Mouse (Mus musculus): Measurements from ENCODE around the gene St6gal1. TPM values are rescaled to one million over a fixed set of nuclear protein-coding genes. Genes with fewer than 3 reads are reported as not detected.

St6gal1 gene
- polyA plus RNA-seq, 1 experiment from 2014 or later: 40.6 TPM

- WGBS: 85% methylated on average over 1 of the region's 1 CpGs
- peaks cover 17% of the 10 kb centered on the region for H3K4me1 ChIP-seq (replicated peaks)
These were observed 59.1 kb downstream of the St6gal1 start for GRCm38 (mm10) chr16:23283677-23284076.

GRCm38 (mm10) chr16:23284470-23285394, 60.2 kb downstream of the St6gal1 start:
- Histone ChIP-seq H3K27me3 (no peaks in the 10 kb centered on the region), H3K9ac (no peak overlapping the region), H3K4me1 (replicated peaks) (peaks cover 17% of the 10 kb centered on the region), H3K27ac (replicated peaks) (no peak overlapping the region), H3K36me3 (no peaks in the 10 kb centered on the region; the same call in 1 of the 2 replicates), H3K4me2 (no peak overlapping the region), H3K4me3 (no peak overlapping the region), H3K9me3 (no peaks in the 10 kb centered on the region)
- no peak for ATAC-seq (ENCODE audit: low read depth)
- 79% methylated on average over 15 of the region's 15 CpGs for WGBS

More at GRCm38 (mm10) chr16:23283677-23284076, 59.1 kb downstream of the St6gal1 start:
- no peaks in the 10 kb centered on the region for H3K27me3 ChIP-seq
- no peak overlapping the region for H3K4me2 ChIP-seq
- no peaks in the 10 kb centered on the region for H3K9me3 ChIP-seq
- H3K4me3 ChIP-seq: no peak overlapping the region
- no peak for ATAC-seq (ENCODE audit: low read depth)
- no peak overlapping the region for H3K27ac ChIP-seq (replicated peaks)
- no peak overlapping the region for H3K9ac ChIP-seq
- no peaks in the 10 kb centered on the region; the same call in 1 of the 2 replicates for H3K36me3 ChIP-seq

- Histone ChIP-seq H3K27ac (replicated peaks) (no peak overlapping the region), H3K9ac (no peak overlapping the region), H3K4me3 (no peak overlapping the region), H3K4me1 (replicated peaks) (peaks cover 10% of the 10 kb centered on the region), H3K9me3 (no peaks in the 10 kb centered on the region), H3K4me2 (no peak overlapping the region), H3K36me3 (no peaks in the 10 kb centered on the region; the same call in 1 of the 2 replicates), H3K27me3 (no peaks in the 10 kb centered on the region)
- no peak for ATAC-seq (ENCODE audit: low read depth)
- WGBS: 90% methylated on average over 11 of the region's 11 CpGs
These were observed 62.0 kb downstream of the St6gal1 start for GRCm38 (mm10) chr16:23286380-23287097.

DNA sequence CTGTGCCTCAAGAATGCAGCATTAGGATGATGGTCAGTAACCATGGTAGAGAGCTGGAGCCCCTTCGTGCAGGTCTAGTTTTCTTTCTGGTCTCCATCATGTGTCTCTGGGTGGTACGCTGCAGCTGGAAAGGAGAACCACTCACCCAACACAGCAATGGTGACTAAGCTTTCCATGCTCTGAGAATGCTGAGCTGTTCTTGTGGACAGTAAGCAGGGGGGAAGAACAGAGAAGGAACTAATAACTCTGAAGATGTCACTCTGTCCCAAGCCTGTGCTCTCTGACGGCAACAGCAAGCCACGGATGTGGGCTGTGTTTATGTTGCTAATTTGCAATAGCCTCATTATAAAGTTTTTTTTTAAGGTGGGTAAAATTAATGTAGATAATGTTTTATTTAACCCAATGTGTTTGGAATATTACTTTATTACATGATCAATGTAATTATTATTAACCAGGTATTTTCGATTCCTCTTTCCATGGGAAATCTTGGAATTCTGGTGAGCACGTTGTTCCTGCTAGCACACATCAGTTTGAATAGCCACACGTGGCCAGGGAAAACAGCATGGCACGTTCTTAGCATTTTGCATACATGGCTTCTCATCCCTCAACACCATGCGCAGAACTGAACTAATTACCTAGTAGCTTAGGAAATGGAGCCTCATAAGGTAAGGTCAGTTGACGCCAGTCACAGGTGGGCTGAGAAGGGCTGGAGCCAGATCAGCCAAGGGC, 62.9 kb downstream of the St6gal1 start:
- WGBS: 93% methylated on average over 10 of the region's 10 CpGs
- no peak overlapping the region for H3K9ac ChIP-seq
- no peak overlapping the region for H3K4me3 ChIP-seq
- ATAC-seq (ENCODE audit: low read depth): no peak
- no peaks in the 10 kb centered on the region for H3K9me3 ChIP-seq
- no peak overlapping the region for H3K27ac ChIP-seq (replicated peaks)
- no peak overlapping the region for H3K4me2 ChIP-seq
- no peaks in the 10 kb centered on the region for H3K27me3 ChIP-seq
- H3K4me1 ChIP-seq (replicated peaks): peaks cover 10% of the 10 kb centered on the region
- H3K36me3 ChIP-seq: no peaks in the 10 kb centered on the region; the same call in 1 of the 2 replicates

GRCm38 (mm10) chr16:23288103-23288502, 63.6 kb downstream of the St6gal1 start:
- H3K9me3 ChIP-seq: no peaks in the 10 kb centered on the region
- no peak for ATAC-seq (ENCODE audit: low read depth)
- 91% methylated on average over 9 of the region's 9 CpGs for WGBS

GRCm38 (mm10) chr16:23289424-23289823, 64.9 kb downstream of the St6gal1 start:
- no peak for ATAC-seq (ENCODE audit: low read depth)
- no peak overlapping the region for H3K4me2 ChIP-seq
- H3K36me3 ChIP-seq: no peaks in the 10 kb centered on the region; the same call in 1 of the 2 replicates
- no peaks in the 10 kb centered on the region for H3K9me3 ChIP-seq
- no peak overlapping the region for H3K4me3 ChIP-seq
- H3K27ac ChIP-seq (replicated peaks): no peak overlapping the region
- no peaks in the 10 kb centered on the region for H3K27me3 ChIP-seq
- 92% methylated on average over 6 of the region's 6 CpGs for WGBS
- H3K9ac ChIP-seq: no peak overlapping the region
- peaks cover 6% of the 10 kb centered on the region for H3K4me1 ChIP-seq (replicated peaks)

More at GRCm38 (mm10) chr16:23288103-23288502, 63.6 kb downstream of the St6gal1 start:
- Histone ChIP-seq H3K36me3 (no peaks in the 10 kb centered on the region; the same call in 1 of the 2 replicates), H3K4me2 (no peak overlapping the region), H3K4me1 (replicated peaks) (peaks cover 10% of the 10 kb centered on the region), H3K27me3 (no peaks in the 10 kb centered on the region), H3K4me3 (no peak overlapping the region), H3K9ac (no peak overlapping the region), H3K27ac (replicated peaks) (no peak overlapping the region)

GRCm38 (mm10) chr16:23290171-23290570, 65.6 kb downstream of the St6gal1 start:
- Histone ChIP-seq H3K36me3 (no peaks in the 10 kb centered on the region; the same call in 1 of the 2 replicates), H3K4me3 (no peak overlapping the region), H3K4me1 (replicated peaks) (peaks cover 6% of the 10 kb centered on the region), H3K9ac (no peak overlapping the region), H3K4me2 (no peak overlapping the region), H3K27ac (replicated peaks) (no peak overlapping the region), H3K27me3 (no peaks in the 10 kb centered on the region), H3K9me3 (no peaks in the 10 kb centered on the region)
- 89% methylated on average over 9 of the region's 9 CpGs for WGBS
- ATAC-seq (ENCODE audit: low read depth): no peak

DNA sequence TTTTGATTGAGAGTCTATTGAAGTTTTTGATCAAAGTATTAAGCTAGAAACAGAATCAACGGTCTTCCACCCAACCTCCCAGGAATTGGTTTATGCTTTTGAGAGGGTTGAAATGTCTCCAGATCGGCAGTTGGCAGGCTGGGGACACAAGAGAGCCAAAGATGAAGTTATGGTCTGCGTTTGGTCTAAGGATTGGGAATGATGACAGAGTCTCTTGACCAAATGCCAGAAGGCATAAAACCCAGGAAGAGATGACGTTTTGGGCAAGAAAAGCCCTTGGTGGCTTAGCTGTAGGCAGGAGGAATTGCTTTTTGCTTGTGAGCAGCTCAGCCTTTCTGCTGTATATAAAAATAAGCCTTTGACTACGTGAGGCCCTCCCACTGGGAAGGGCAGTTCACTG, 67.0 kb downstream of the St6gal1 start:
- no peaks in the 10 kb centered on the region for H3K9me3 ChIP-seq
- no peaks in the 10 kb centered on the region; the same call in 1 of the 2 replicates for H3K36me3 ChIP-seq
- no peak overlapping the region for H3K9ac ChIP-seq
- H3K27me3 ChIP-seq: no peaks in the 10 kb centered on the region
- no peak overlapping the region for H3K4me3 ChIP-seq
- H3K4me1 ChIP-seq (replicated peaks): no peaks in the 10 kb centered on the region
- no peak overlapping the region for H3K4me2 ChIP-seq
- WGBS: 76% methylated on average over 5 of the region's 5 CpGs
- no peak for ATAC-seq (ENCODE audit: low read depth)
- H3K27ac ChIP-seq (replicated peaks): no peak overlapping the region

DNA sequence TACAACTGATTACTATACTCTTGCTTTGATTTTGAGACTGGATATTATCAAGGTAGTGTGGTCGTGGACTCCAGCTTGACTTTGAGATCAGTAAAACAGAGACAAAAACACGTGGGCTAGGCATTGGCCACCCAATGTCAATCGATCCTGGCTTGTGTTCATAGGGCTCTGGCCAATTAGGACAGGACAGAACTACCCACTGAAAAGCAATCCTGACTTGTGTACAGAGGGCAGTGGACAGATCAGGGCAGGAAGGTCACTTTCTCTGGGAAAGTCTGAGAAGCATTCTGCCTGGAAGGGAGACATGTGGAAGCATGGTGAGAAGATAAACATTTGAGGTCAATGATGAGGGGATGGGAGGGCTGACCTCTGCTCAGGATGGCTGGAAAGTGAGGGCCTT, 69.7 kb downstream of the St6gal1 start:
- Histone ChIP-seq H3K9me3 (no peaks in the 10 kb centered on the region), H3K9ac (no peak overlapping the region), H3K4me1 (replicated peaks) (no peaks in the 10 kb centered on the region), H3K27ac (replicated peaks) (no peak overlapping the region), H3K4me3 (no peak overlapping the region), H3K4me2 (no peak overlapping the region), H3K36me3 (no peaks in the 10 kb centered on the region; the same call in 1 of the 2 replicates), H3K27me3 (no peaks in the 10 kb centered on the region)
- no peak for ATAC-seq (ENCODE audit: low read depth)
- WGBS: 83% methylated on average over 3 of the region's 3 CpGs

GRCm38 (mm10) chr16:23294747-23295146, 70.2 kb downstream of the St6gal1 start:
- no peaks in the 10 kb centered on the region; the same call in 1 of the 2 replicates for H3K36me3 ChIP-seq
- no peak overlapping the region for H3K4me2 ChIP-seq
- no peak overlapping the region for H3K27ac ChIP-seq (replicated peaks)
- H3K9me3 ChIP-seq: no peaks in the 10 kb centered on the region
- 93% methylated on average over 6 of the region's 6 CpGs for WGBS
- H3K4me1 ChIP-seq (replicated peaks): no peaks in the 10 kb centered on the region
- ATAC-seq (ENCODE audit: low read depth): no peak
- H3K27me3 ChIP-seq: no peaks in the 10 kb centered on the region
- no peak overlapping the region for H3K4me3 ChIP-seq
- no peak overlapping the region for H3K9ac ChIP-seq

DNA sequence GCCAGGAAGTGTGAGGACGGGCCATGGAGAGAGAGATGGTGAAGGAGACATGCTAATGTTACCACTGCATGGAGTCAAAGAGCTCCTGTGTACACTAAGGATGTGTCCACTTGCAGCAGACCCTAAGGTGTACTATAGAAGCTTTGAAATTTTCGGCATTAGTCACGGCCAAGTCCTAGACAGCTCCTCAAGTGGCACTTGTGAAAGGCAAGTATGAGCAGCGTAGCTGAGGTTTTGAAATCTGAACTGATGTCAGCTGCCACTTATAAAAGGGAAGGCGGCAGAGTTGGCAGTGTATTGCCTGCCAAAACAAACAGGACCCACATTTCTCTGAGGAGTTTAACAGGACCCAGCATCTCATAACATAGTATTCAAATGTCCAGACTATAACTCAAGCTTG, 71.2 kb downstream of the St6gal1 start:
- Histone ChIP-seq H3K4me1 (replicated peaks) (no peaks in the 10 kb centered on the region), H3K9me3 (no peaks in the 10 kb centered on the region), H3K27ac (replicated peaks) (no peak overlapping the region), H3K9ac (no peak overlapping the region), H3K4me2 (no peak overlapping the region), H3K4me3 (no peak overlapping the region), H3K36me3 (no peaks in the 10 kb centered on the region; the same call in 1 of the 2 replicates), H3K27me3 (no peaks in the 10 kb centered on the region)
- ATAC-seq (ENCODE audit: low read depth): no peak
- WGBS: 84% methylated on average over 5 of the region's 5 CpGs
